Mouse (Mus musculus): Measurements from ENCODE around the gene Mtmr10. TPM values are rescaled to one million over a fixed set of nuclear protein-coding genes. Genes with fewer than 3 reads are reported as not detected.

The Mtmr10 gene
- polyA plus RNA-seq, 1 experiment: 19.8 TPM

- Histone ChIP-seq H3K4me1 (ENCODE audit: control insufficient read depth, insufficient read depth, low read length) (peaks cover 13% of the 10 kb centered on the region), H3K27ac (ENCODE audit: insufficient read depth, low read length) (peak overlapping the region; percentile 55), H3K4me3 (ENCODE audit: insufficient read depth, low read length) (no peak overlapping the region)
- no peak for TF ChIP-seq POLR2A (IDR thresholded peaks at IDR 0.05; ENCODE audit: low read depth, low read length)
- no peak for TF ChIP-seq CTCF (IDR thresholded peaks at IDR 0.05; ENCODE audit: borderline replicate concordance, insufficient read depth, low read length)
Observed at GRCm38 (mm10) chr7:64249715-64250114, 37.7 kb upstream of the Mtmr10 start.

- Histone ChIP-seq H3K4me3 (ENCODE audit: insufficient read depth, low read length) (no peak overlapping the region), H3K4me1 (ENCODE audit: control insufficient read depth, insufficient read depth, low read length) (peaks cover 13% of the 10 kb centered on the region)
- no peak for TF ChIP-seq POLR2A (IDR thresholded peaks at IDR 0.05; ENCODE audit: low read depth, low read length)
- TF ChIP-seq CTCF (IDR thresholded peaks at IDR 0.05; ENCODE audit: borderline replicate concordance, insufficient read depth, low read length): no peak
Observed at GRCm38 (mm10) chr7:64250417-64250816, 37.0 kb upstream of the Mtmr10 start.

GRCm38 (mm10) chr7:64253736-64254135, 33.7 kb upstream of the Mtmr10 start:
- Histone ChIP-seq H3K4me1 (ENCODE audit: control insufficient read depth, insufficient read depth, low read length) (peaks cover 13% of the 10 kb centered on the region), H3K4me3 (ENCODE audit: insufficient read depth, low read length) (no peak overlapping the region), H3K27ac (ENCODE audit: insufficient read depth, low read length) (no peak overlapping the region)
- TF ChIP-seq POLR2A (IDR thresholded peaks at IDR 0.05; ENCODE audit: low read depth, low read length): no peak
- no peak for TF ChIP-seq CTCF (IDR thresholded peaks at IDR 0.05; ENCODE audit: borderline replicate concordance, insufficient read depth, low read length)

More at GRCm38 (mm10) chr7:64250417-64250816, 37.0 kb upstream of the Mtmr10 start:
- H3K27ac ChIP-seq (ENCODE audit: insufficient read depth, low read length): peak overlapping the region; percentile 55

GRCm38 (mm10) chr7:64265502-64266279, 21.8 kb upstream of the Mtmr10 start:
- Histone ChIP-seq H3K27ac (ENCODE audit: insufficient read depth, low read length) (no peak overlapping the region), H3K4me1 (ENCODE audit: control insufficient read depth, insufficient read depth, low read length) (no peaks in the 10 kb centered on the region), H3K4me3 (ENCODE audit: insufficient read depth, low read length) (no peak overlapping the region)
- TF ChIP-seq POLR2A (IDR thresholded peaks at IDR 0.05; ENCODE audit: low read depth, low read length) (no peak), CTCF (IDR thresholded peaks at IDR 0.05; ENCODE audit: borderline replicate concordance, insufficient read depth, low read length) (no peak)

GRCm38 (mm10) chr7:64266587-64266986, 20.9 kb upstream of the Mtmr10 start:
- Histone ChIP-seq H3K4me3 (ENCODE audit: insufficient read depth, low read length) (no peak overlapping the region), H3K4me1 (ENCODE audit: control insufficient read depth, insufficient read depth, low read length) (no peaks in the 10 kb centered on the region)
- TF ChIP-seq POLR2A (IDR thresholded peaks at IDR 0.05; ENCODE audit: low read depth, low read length) (no peak), CTCF (IDR thresholded peaks at IDR 0.05; ENCODE audit: borderline replicate concordance, insufficient read depth, low read length) (no peak)

GRCm38 (mm10) chr7:64271926-64272325, 15.5 kb upstream of the Mtmr10 start:
- Histone ChIP-seq H3K27ac (ENCODE audit: insufficient read depth, low read length) (no peak overlapping the region), H3K4me3 (ENCODE audit: insufficient read depth, low read length) (no peak overlapping the region), H3K4me1 (ENCODE audit: control insufficient read depth, insufficient read depth, low read length) (peaks cover 4% of the 10 kb centered on the region; the same call in 1 of the 2 replicates)
- TF ChIP-seq CTCF (IDR thresholded peaks at IDR 0.05; ENCODE audit: borderline replicate concordance, insufficient read depth, low read length): no peak
- no peak for TF ChIP-seq POLR2A (IDR thresholded peaks at IDR 0.05; ENCODE audit: low read depth, low read length)

More at GRCm38 (mm10) chr7:64266587-64266986, 20.9 kb upstream of the Mtmr10 start:
- H3K27ac ChIP-seq (ENCODE audit: insufficient read depth, low read length): no peak overlapping the region

GRCm38 (mm10) chr7:64275518-64275917, 11.9 kb upstream of the Mtmr10 start:
- H3K27ac ChIP-seq (ENCODE audit: insufficient read depth, low read length): no peak overlapping the region
- H3K4me1 ChIP-seq (ENCODE audit: control insufficient read depth, insufficient read depth, low read length): peaks cover 15% of the 10 kb centered on the region
- TF ChIP-seq POLR2A (IDR thresholded peaks at IDR 0.05; ENCODE audit: low read depth, low read length): no peak
- no peak for TF ChIP-seq CTCF (IDR thresholded peaks at IDR 0.05; ENCODE audit: borderline replicate concordance, insufficient read depth, low read length)
- H3K4me3 ChIP-seq (ENCODE audit: insufficient read depth, low read length): no peak overlapping the region

GRCm38 (mm10) chr7:64276921-64277320, 10.5 kb upstream of the Mtmr10 start:
- TF ChIP-seq POLR2A (IDR thresholded peaks at IDR 0.05; ENCODE audit: low read depth, low read length) (no peak), CTCF (IDR thresholded peaks at IDR 0.05; ENCODE audit: borderline replicate concordance, insufficient read depth, low read length) (no peak)

GRCm38 (mm10) chr7:64278526-64278925, 8.9 kb upstream of the Mtmr10 start:
- H3K4me3 ChIP-seq (ENCODE audit: insufficient read depth, low read length): no peak overlapping the region
- peaks cover 15% of the 10 kb centered on the region for H3K4me1 ChIP-seq (ENCODE audit: control insufficient read depth, insufficient read depth, low read length)
- H3K27ac ChIP-seq (ENCODE audit: insufficient read depth, low read length): peak overlapping the region; percentile 92
- TF ChIP-seq CTCF (IDR thresholded peaks at IDR 0.05; ENCODE audit: borderline replicate concordance, insufficient read depth, low read length) (no peak), POLR2A (IDR thresholded peaks at IDR 0.05; ENCODE audit: low read depth, low read length) (no peak)

More at GRCm38 (mm10) chr7:64276921-64277320, 10.5 kb upstream of the Mtmr10 start:
- H3K4me3 ChIP-seq (ENCODE audit: insufficient read depth, low read length): no peak overlapping the region
- peaks cover 15% of the 10 kb centered on the region for H3K4me1 ChIP-seq (ENCODE audit: control insufficient read depth, insufficient read depth, low read length)
- peak overlapping the region; percentile 99 for H3K27ac ChIP-seq (ENCODE audit: insufficient read depth, low read length)

- H3K4me1 ChIP-seq (ENCODE audit: control insufficient read depth, insufficient read depth, low read length): peaks cover 15% of the 10 kb centered on the region
- H3K27ac ChIP-seq (ENCODE audit: insufficient read depth, low read length): no peak overlapping the region
- H3K4me3 ChIP-seq (ENCODE audit: insufficient read depth, low read length): no peak overlapping the region
- TF ChIP-seq POLR2A (IDR thresholded peaks at IDR 0.05; ENCODE audit: low read depth, low read length) (no peak), CTCF (IDR thresholded peaks at IDR 0.05; ENCODE audit: borderline replicate concordance, insufficient read depth, low read length) (no peak)
Observed at GRCm38 (mm10) chr7:64279548-64279947, 7.9 kb upstream of the Mtmr10 start.
